Mouse (Mus musculus): ENCODE data around the gene Sept6.

DNA sequence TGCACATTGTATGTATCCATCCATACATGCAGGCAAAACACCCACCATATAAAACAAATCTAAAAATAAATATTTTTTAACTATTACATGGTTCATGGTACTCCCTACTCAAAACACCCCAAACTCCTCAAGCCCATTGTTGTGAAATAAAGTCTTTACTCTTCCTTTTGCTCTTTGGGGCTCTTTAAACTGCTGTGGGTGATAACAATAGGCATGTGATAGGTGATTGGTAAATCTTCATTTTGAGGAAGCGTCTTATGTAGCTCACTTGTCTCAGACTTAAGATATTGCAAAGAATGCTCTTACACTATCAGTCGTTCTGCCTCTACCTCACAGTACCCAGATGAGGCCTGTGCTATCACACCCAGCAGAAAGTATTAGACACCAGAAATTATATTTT, 13.7 kb downstream of the Sept6 start:
- TF ChIP-seq EP300 (IDR thresholded peaks at IDR 0.05; ENCODE audit: low read depth) (no peak), CTCF (IDR thresholded peaks at IDR 0.05; ENCODE audit: low read depth) (no peak)
